Mouse (Mus musculus) duodenum, adult 2 months (tissue): ENCODE data around the gene Amz1. TPM values are rescaled to one million over a fixed set of nuclear protein-coding genes. Genes with fewer than 3 reads are reported as not detected.

Experiments used
- polyA plus RNA-seq: library from polyadenylated mRNA; depleted of rRNA; stranded (reverse); fragments of >200 nt; gene quantifications from 2 replicates; pipeline ENCODE4 v1.2.3, GENCODE M21; 2012; ENCODE audit warnings: low replicate concordance; rRNA removed

Gene Amz1
- 1.5 and 4.0 TPM in 2 replicates for polyA plus RNA-seq

GRCm38 (mm10) chr5:140723822-140724221, at the start of gene Amz1:
Gene Amz1 (plus strand): TSS chr5:140724127.

GRCm38 (mm10) chr5:140702103-140702513, 21.8 kb upstream of the Amz1 start, which contains the start of gene Iqce:
Gene Iqce (minus strand): TSS chr5:140702378.

GRCm38 (mm10) chr5:140704378-140705251, 19.3 kb upstream of the Amz1 start, which contains the start of gene Brat1:
Gene Brat1 (plus strand): TSS chr5:140705011.

Other genes with a start within 250 kb of the Amz1 start
- gene Chst12, start 218.6 kb upstream of the Amz1 start, polyA plus RNA-seq, result 14.8 and 15.5 TPM in 2 replicates
- not detected in 2 replicates for gene Grifin, start 159.1 kb upstream of the Amz1 start, polyA plus RNA-seq
- gene Lfng, start 116.8 kb upstream of the Amz1 start, polyA plus RNA-seq, result 27.8 and 34.1 TPM in 2 replicates
- 46.3 and 52.6 TPM in 2 replicates for gene Ttyh3, start 75.1 kb upstream of the Amz1 start, polyA plus RNA-seq
- 5.8 and 7.5 TPM in 2 replicates for gene Iqce, start 21.7 kb upstream of the Amz1 start, polyA plus RNA-seq
- 14.0 and 17.0 TPM in 2 replicates for gene Brat1, start 19.1 kb upstream of the Amz1 start, polyA plus RNA-seq
- 26.0 and 28.2 TPM in 2 replicates for gene Gna12, start 106.3 kb downstream of the Amz1 start, polyA plus RNA-seq